Mouse (Mus musculus) heart, embryonic 14.5 days (tissue): ENCODE measurements around the gene Cdh13. TPM values are rescaled to one million over a fixed set of nuclear protein-coding genes. Genes with fewer than 3 reads are reported as not detected.

Source experiments
- ATAC-seq: fragments of 200-750 bp; cut with Nextera tagmentation; 2 replicates; pipeline ENCODE4 v1.8.0; 2017; ENCODE audit warnings: low read depth, moderate TSS enrichment; ENCODE audit not compliant: insufficient number of reproducible peaks, insufficient read depth, low FRiP score
- H3K27ac ChIP-seq, 2 experiments: fragments of 200-500 bp in 1 of 2; fragments of 300-500 bp in 1 of 2; sonication (generic) in 1 of 2; replicated peaks in 1 of 2; 2 replicates each; pipeline ENCODE4 v1.5.1; 2012 to 2014; ENCODE audit warnings: low read depth in 2 of 2, low read length in 2 of 2, control low read depth in 1 of 2, mild to moderate bottlenecking in 1 of 2, mixed read lengths in 1 of 2; ENCODE audit not compliant: control insufficient read depth in 1 of 2, insufficient read depth in 1 of 2
- H3K27me3 ChIP-seq: fragments of 300-500 bp; sonication (generic); 2 replicates; pipeline ENCODE4 v1.6.1; 2014; ENCODE audit warnings: mild to moderate bottlenecking, low read length, control low read depth; ENCODE audit not compliant: control insufficient read depth, insufficient read depth
- H3K36me3 ChIP-seq: fragments of 300-500 bp; sonication (generic); 2 replicates; pipeline ENCODE4 v1.6.1; 2014; ENCODE audit warnings: mild to moderate bottlenecking, control low read depth, low read length, mixed read lengths; ENCODE audit not compliant: control insufficient read depth, insufficient read depth
- H3K4me1 ChIP-seq, 2 experiments: fragments of 200-500 bp in 1 of 2; fragments of 300-500 bp in 1 of 2; sonication (generic) in 1 of 2; 2 replicates each; pipeline ENCODE4 v1.6.1; 2012 to 2014; ENCODE audit warnings: low read length in 2 of 2, control low read depth in 1 of 2, mixed read lengths in 1 of 2; ENCODE audit not compliant: control insufficient read depth in 2 of 2, insufficient read depth in 2 of 2
- H3K4me2 ChIP-seq: fragments of 300-500 bp; sonication (generic); 2 replicates; pipeline ENCODE4 v1.6.1; 2014; ENCODE audit warnings: mild to moderate bottlenecking, low read length
- H3K4me3 ChIP-seq, 2 experiments: fragments of 200-500 bp in 1 of 2; fragments of 300-500 bp in 1 of 2; sonication (generic) in 1 of 2; 2 replicates each; pipeline ENCODE4 v1.5.1; 2012 to 2014; ENCODE audit warnings: low read length in 2 of 2, mild to moderate bottlenecking in 2 of 2, control low read depth in 1 of 2, low read depth in 1 of 2, moderate library complexity in 1 of 2; ENCODE audit not compliant: control insufficient read depth in 1 of 2, insufficient read depth in 1 of 2
- H3K9ac ChIP-seq: fragments of 300-500 bp; sonication (generic); 2 replicates; pipeline ENCODE4 v1.6.1; 2014; ENCODE audit warnings: mild to moderate bottlenecking, low read length
- H3K9me3 ChIP-seq: fragments of 300-500 bp; sonication (generic); 2 replicates; pipeline ENCODE4 v1.6.1; 2016; ENCODE audit warnings: low read length, control low read depth; ENCODE audit not compliant: control insufficient read depth
- WGBS: fragments of 180-500 bp; shearing (Covaris S2); extraction: QIAGEN DNeasy Blood & Tissue Kit; methylation state at CpG from one replicate; pipeline ENCODE4 v1.1.7; 2014; 5-methylcytosine and 5-hydroxymethylcytosine counted together
- polyA plus RNA-seq: library from polyadenylated mRNA; unstranded; fragments of >200 nt; fragmentation: Nextera tagmentation; extraction: Ambion mirVana; gene quantifications from 2 replicates; pipeline ENCODE4 v1.2.1, GENCODE M21; 2014

Cdh13 gene
- polyA plus RNA-seq, 1 experiment from 2014 or later = 94.9 TPM

DNA sequence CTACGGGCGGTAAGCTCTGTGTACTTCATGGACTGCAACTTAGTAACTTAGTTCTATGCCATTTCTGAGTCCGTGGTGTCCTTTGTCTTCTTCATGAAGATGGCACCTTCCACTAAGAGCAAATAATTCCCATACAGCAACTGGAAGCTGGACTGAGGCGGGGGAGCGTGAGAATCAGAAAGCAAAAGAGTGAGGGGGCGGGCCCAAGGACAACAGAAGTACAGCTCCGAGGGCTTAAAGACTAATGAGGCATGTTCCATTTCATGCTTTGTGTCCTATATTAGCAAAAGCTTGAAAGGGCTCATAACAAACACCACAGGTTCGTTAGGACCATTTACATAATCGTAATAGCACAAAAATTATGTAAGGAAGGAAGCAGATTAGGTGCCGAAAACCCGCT, 618.9 kb downstream of the Cdh13 start:
- ATAC-seq = no peak
- no peak overlapping the region for H3K9ac ChIP-seq
- H3K4me3 ChIP-seq = no peak overlapping the region
- no peaks in the 10 kb centered on the region for H3K27me3 ChIP-seq
- no peak overlapping the region for H3K27ac ChIP-seq
- no peaks in the 10 kb centered on the region for H3K36me3 ChIP-seq
- WGBS = 90% methylated on average over 11 of the region's 11 CpGs
- no peaks in the 10 kb centered on the region for H3K4me1 ChIP-seq
- H3K9me3 ChIP-seq = 0 out of 2 replicates have a peak, but pooled peaks cover 3% of the 10 kb centered on the region
- no peak overlapping the region for H3K4me2 ChIP-seq

DNA sequence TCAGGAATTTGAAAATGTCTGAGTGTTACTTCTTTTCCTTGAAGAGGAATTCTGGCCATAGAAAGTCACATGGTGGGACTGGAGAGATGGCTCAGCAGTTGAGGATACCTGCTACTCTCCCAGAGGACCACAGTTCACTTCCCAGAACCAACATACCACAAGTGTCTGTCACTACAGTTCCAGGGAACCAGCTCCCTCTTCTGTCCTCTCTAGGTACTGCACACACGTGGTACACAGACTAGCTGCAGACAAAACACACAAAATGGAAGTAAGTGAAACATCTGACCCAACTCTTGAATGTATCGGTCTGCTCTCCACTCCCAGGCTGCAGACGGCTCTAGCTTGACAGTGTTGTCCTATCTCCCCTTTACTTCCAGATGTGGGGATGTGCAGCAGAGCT, 633.0 kb downstream of the Cdh13 start:
- H3K9me3 ChIP-seq = peaks cover 16% of the 10 kb centered on the region
- H3K9ac ChIP-seq = no peak overlapping the region
- no peaks in the 10 kb centered on the region for H3K4me1 ChIP-seq
- ATAC-seq = no peak
- H3K27me3 ChIP-seq = no peaks in the 10 kb centered on the region
- no peak overlapping the region for H3K27ac ChIP-seq
- no peak overlapping the region for H3K4me2 ChIP-seq
- no peak overlapping the region for H3K4me3 ChIP-seq
- H3K36me3 ChIP-seq = no peaks in the 10 kb centered on the region
- WGBS = 83% methylated on average over 3 of the region's 3 CpGs

DNA sequence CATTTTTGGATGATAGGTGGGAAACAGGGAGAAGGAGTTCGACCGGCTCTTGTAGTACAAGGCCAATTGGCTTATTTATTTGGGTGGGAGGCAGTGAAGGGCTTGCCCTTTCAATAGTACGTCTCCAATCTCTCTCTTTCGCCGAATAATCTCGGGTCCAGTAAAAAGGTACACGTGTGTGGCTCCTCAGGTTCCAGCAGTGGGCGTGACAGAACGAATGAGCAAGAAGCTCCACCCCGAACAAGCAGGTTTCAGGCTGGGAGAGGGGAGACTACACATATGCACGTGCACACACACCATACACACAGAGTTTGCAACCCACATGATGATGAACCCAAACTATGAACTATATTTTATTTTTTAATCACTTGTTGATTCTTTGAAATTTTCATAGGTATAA, 653.9 kb downstream of the Cdh13 start:
- Histone ChIP-seq H3K27me3 (no peaks in the 10 kb centered on the region), H3K4me3 (no peak overlapping the region), H3K9me3 (no peaks in the 10 kb centered on the region), H3K4me2 (no peak overlapping the region), H3K4me1 (no peaks in the 10 kb centered on the region), H3K9ac (no peak overlapping the region), H3K36me3 (no peaks in the 10 kb centered on the region), H3K27ac (no peak overlapping the region)
- 36% methylated on average over 11 of the region's 11 CpGs for WGBS
- no peak for ATAC-seq

DNA sequence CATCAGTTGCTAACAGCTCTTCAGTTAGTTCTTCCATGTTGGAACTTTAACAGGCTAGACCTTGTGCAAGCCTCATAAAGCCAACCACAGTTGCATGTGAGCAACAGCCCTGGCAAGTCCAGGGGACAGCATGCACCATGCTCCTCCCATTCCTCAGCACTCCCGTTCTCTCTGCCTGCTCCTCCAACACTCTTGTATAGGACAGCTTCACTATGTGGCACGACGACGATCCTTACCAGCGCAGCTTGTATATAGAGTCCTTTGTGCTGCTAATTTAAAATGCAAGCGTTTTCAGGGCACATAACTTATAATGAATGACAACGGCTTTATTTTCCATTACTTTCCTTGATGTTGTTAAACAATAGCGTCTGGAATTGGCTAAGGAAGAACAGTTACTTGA, 654.5 kb downstream of the Cdh13 start:
- Histone ChIP-seq H3K4me1 (no peaks in the 10 kb centered on the region), H3K27ac (no peak overlapping the region), H3K9me3 (no peaks in the 10 kb centered on the region), H3K36me3 (no peaks in the 10 kb centered on the region), H3K9ac (no peak overlapping the region), H3K4me2 (no peak overlapping the region), H3K4me3 (no peak overlapping the region), H3K27me3 (no peaks in the 10 kb centered on the region)
- WGBS = 54% methylated on average over 8 of the region's 8 CpGs
- no peak for ATAC-seq

DNA sequence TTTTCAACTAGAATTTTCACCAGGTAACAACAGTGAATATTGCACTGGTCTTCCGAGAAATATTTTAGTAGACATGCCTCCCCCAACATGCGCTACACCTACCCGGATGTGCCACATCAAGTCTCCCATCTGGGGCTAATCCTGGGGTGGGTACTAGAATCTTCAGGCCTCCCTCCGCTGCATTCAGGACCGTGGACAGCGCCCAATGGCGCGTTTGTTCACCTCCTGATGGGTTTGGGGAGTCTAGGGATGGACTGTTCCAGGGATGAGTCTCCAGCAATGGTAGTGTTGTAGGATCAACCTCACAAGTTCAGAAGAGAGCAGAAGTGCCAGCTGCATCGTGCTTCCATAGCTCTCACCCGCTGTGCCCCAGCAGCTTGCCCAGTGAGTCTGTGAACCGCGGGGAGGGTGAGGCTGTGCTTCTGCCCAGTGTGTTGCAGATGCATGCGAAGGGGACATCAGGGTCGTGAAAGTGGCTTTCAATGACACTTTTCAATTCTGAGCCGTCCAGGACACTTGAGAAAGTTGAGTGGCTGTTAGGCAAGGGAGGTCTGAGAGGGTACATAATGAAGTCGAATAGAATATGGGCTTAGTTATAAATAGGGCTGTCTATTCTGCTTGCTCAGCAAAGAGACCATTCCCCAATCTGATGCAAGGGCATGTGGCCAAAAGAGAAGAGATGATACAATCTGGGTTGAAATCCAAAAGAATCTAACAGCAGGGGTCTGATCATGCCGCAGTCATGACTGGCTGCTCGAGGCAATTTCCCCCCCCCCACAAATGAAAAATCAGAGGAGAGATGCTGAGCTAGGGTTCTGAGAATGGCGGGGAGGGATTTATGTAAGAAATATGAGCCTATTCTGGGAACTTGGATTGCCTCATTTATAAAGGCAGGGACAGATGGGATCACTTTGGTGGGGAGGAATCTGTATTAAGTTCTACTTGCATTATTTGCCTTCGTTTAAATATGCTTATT, 668.5 kb downstream of the Cdh13 start:
- no peaks in the 10 kb centered on the region for H3K4me1 ChIP-seq
- no peaks in the 10 kb centered on the region for H3K27me3 ChIP-seq
- H3K36me3 ChIP-seq = no peaks in the 10 kb centered on the region
- no peak overlapping the region for H3K9ac ChIP-seq
- WGBS = 59% methylated on average over 20 of the region's 20 CpGs
- no peak overlapping the region for H3K27ac ChIP-seq
- ATAC-seq = no peak
- no peak overlapping the region for H3K4me3 ChIP-seq
- H3K9me3 ChIP-seq = no peaks in the 10 kb centered on the region
- no peak overlapping the region for H3K4me2 ChIP-seq

DNA sequence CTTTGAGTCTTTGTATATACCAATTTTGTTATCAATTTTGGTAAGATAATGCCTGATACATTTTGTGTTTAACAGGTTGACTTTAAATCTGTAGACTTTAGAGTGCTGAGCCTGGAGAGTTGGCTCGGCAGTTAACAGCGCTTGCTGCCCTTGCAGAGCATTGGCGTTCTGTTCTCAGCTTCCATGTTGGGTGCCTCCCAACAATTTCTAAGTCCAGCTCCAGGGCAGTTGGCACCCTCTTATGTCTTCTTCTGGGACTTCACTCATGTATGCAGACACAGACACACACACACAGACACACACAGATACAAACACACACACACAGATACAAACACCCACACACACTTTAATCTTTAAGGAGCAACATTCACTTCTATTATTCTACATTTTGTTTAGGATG, 672.6 kb downstream of the Cdh13 start:
- H3K4me1 ChIP-seq = no peaks in the 10 kb centered on the region
- no peaks in the 10 kb centered on the region for H3K36me3 ChIP-seq
- ATAC-seq = no peak
- H3K27ac ChIP-seq = no peak overlapping the region
- H3K4me2 ChIP-seq = no peak overlapping the region
- no peak overlapping the region for H3K4me3 ChIP-seq
- H3K9me3 ChIP-seq = no peaks in the 10 kb centered on the region
- WGBS = 83% methylated on average over 3 of the region's 3 CpGs
- H3K27me3 ChIP-seq = no peaks in the 10 kb centered on the region
- H3K9ac ChIP-seq = no peak overlapping the region

DNA sequence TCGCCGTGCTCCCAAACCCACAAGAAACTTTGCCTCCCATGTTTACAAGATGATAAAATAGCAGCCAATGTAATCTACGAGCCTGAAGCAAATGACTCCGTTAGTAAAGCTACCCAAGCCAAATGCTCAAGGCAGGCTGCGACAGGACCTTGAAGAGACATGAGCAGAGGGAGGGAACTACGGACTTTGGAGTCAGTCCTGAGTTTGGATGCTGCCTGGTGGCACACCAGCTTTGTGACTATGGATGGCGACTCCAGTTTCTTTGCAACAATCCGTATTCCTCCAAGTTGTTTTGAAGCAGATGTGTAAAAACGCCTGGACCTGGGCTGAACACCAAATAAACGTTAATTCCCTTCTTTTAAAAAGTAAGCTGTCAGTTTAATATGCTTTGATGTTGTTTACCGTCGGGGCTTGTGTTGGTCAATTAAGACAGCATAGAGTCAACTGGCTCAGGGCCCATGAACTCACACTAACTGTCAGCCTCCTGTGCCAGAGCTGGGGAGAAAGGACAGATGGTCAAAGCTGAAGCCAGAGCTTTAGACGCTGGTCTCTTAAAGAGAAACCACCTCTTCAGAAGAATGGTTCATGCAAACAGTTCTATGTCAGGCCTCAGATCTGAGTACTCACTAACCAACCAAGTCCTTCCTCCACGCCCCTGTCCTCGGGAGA, 678.5 kb downstream of the Cdh13 start:
- Histone ChIP-seq H3K4me2 (no peak overlapping the region), H3K36me3 (no peaks in the 10 kb centered on the region), H3K9me3 (no peaks in the 10 kb centered on the region), H3K9ac (no peak overlapping the region), H3K27ac (no peak overlapping the region), H3K4me1 (no peaks in the 10 kb centered on the region), H3K27me3 (no peaks in the 10 kb centered on the region), H3K4me3 (no peak overlapping the region)
- WGBS = 83% methylated on average over 15 of the region's 15 CpGs
- ATAC-seq = no peak
